Mouse (Mus musculus) forebrain, embryonic 13.5 days (tissue): ENCODE measurements at regions not wholly inside any gene's neighbourhood (a gene's known extent, or its start where the extent isn't known, plus 50 kb on each side); places are given as distances from the start of the nearest gene placed in this dataset.
"Not testable (repeated sequence)": the region's sequence is repeated elsewhere in the genome, so short reads cannot be mapped to it uniquely, and the experiment has no call there.

Experiments used
- ATAC-seq: fragments of 200-750 bp; cut with Nextera tagmentation; 2 replicates; pipeline ENCODE4 v1.8.0; 2017
- H3K27ac ChIP-seq: fragments of 300-500 bp; sonication (generic); 2 replicates; pipeline ENCODE4 v1.5.1; 2015; ENCODE audit warnings: inconsistent platforms, mild to moderate bottlenecking, moderate library complexity
- H3K27me3 ChIP-seq: fragments of 300-500 bp; sonication (generic); 2 replicates; pipeline ENCODE4 v1.6.1; 2015; ENCODE audit warnings: mild to moderate bottlenecking, inconsistent platforms
- H3K36me3 ChIP-seq: fragments of 300-500 bp; sonication (generic); 2 replicates; pipeline ENCODE4 v1.6.1; 2015; ENCODE audit warnings: mild to moderate bottlenecking, inconsistent platforms; ENCODE audit not compliant: poor library complexity, severe bottlenecking
- H3K4me1 ChIP-seq: fragments of 300-500 bp; sonication (generic); 2 replicates; pipeline ENCODE4 v1.6.1; 2015; ENCODE audit warnings: inconsistent platforms
- H3K4me2 ChIP-seq: fragments of 300-500 bp; sonication (generic); 2 replicates; pipeline ENCODE4 v1.6.1; 2015; ENCODE audit warnings: inconsistent platforms, mild to moderate bottlenecking, moderate library complexity
- H3K4me3 ChIP-seq: fragments of 300-500 bp; sonication (generic); 2 replicates; pipeline ENCODE4 v1.5.1; 2015; ENCODE audit warnings: mild to moderate bottlenecking, inconsistent platforms
- H3K9ac ChIP-seq: fragments of 300-500 bp; sonication (generic); 2 replicates; pipeline ENCODE4 v1.6.1; 2015; ENCODE audit warnings: mild to moderate bottlenecking, inconsistent platforms
- H3K9me3 ChIP-seq: fragments of 300-500 bp; sonication (generic); replicated peaks from 2 replicates; pipeline ENCODE4 v1.6.1; 2016; ENCODE audit warnings: inconsistent platforms
- WGBS: fragments of 180-500 bp; shearing (Covaris S2); methylation state at CpG from one replicate; pipeline ENCODE4 v1.1.7; 2015; 5-methylcytosine and 5-hydroxymethylcytosine counted together

- H3K4me3 ChIP-seq, H3K4me2 ChIP-seq, H3K27me3 ChIP-seq, H3K27ac ChIP-seq, H3K9ac ChIP-seq, ATAC-seq, H3K9me3 ChIP-seq, H3K36me3 ChIP-seq, H3K4me1 ChIP-seq: not testable (repeated sequence)
- WGBS: 56% methylated on average over 4 of the region's 4 CpGs
Observed at GRCm38 (mm10) chr12:54516039-54516438, 140.3 kb downstream of the Sptssa start.

- no peak overlapping the region for H3K27ac ChIP-seq
- 59% methylated on average over 6 of the region's 6 CpGs for WGBS
- H3K27me3 ChIP-seq: no peaks in the 10 kb centered on the region
- H3K36me3 ChIP-seq: no peaks in the 10 kb centered on the region
- H3K9ac ChIP-seq: no peak overlapping the region
- H3K4me2 ChIP-seq: no peak overlapping the region
- no peak for ATAC-seq
- H3K4me1 ChIP-seq: peaks cover 3% of the 10 kb centered on the region; the same call in 1 of the 2 replicates
- no peak overlapping the region for H3K4me3 ChIP-seq
- H3K9me3 ChIP-seq: no peaks in the 10 kb centered on the region
Observed at GRCm38 (mm10) chr12:54509903-54510302, 146.5 kb downstream of the Sptssa start.

- Histone ChIP-seq H3K4me3 (no peak overlapping the region), H3K9ac (no peak overlapping the region), H3K36me3 (no peaks in the 10 kb centered on the region), H3K27ac (no peak overlapping the region), H3K4me1 (peaks cover 5% of the 10 kb centered on the region; the same call in 1 of the 2 replicates), H3K27me3 (no peaks in the 10 kb centered on the region), H3K9me3 (no peaks in the 10 kb centered on the region), H3K4me2 (no peak overlapping the region)
- WGBS: 90% methylated on average over 7 of the region's 7 CpGs
- no peak for ATAC-seq
Observed at GRCm38 (mm10) chr12:54502775-54503174, 153.6 kb downstream of the Sptssa start.

GRCm38 (mm10) chr12:54499963-54500362, 156.4 kb downstream of the Sptssa start:
- Histone ChIP-seq H3K9ac (no peak overlapping the region), H3K36me3 (no peaks in the 10 kb centered on the region), H3K27me3 (no peaks in the 10 kb centered on the region), H3K9me3 (no peaks in the 10 kb centered on the region), H3K4me1 (peaks cover 5% of the 10 kb centered on the region; the same call in 1 of the 2 replicates), H3K4me2 (no peak overlapping the region), H3K4me3 (no peak overlapping the region), H3K27ac (no peak overlapping the region)
- ATAC-seq: no peak
- WGBS: 79% methylated on average over 3 of the region's 3 CpGs

- Histone ChIP-seq H3K36me3 (no peaks in the 10 kb centered on the region), H3K27ac (no peak overlapping the region), H3K9ac (no peak overlapping the region), H3K4me3 (no peak overlapping the region), H3K27me3 (no peaks in the 10 kb centered on the region), H3K4me1 (no peaks in the 10 kb centered on the region), H3K4me2 (no peak overlapping the region), H3K9me3 (no peaks in the 10 kb centered on the region)
- no peak for ATAC-seq
- 77% methylated on average over 4 of the region's 4 CpGs for WGBS
Observed at GRCm38 (mm10) chr12:54495701-54496374, 160.5 kb downstream of the Sptssa start.

GRCm38 (mm10) chr12:54494756-54495375, 161.5 kb downstream of the Sptssa start:
- Histone ChIP-seq H3K36me3 (no peaks in the 10 kb centered on the region), H3K4me3 (no peak overlapping the region), H3K27ac (no peak overlapping the region), H3K9ac (no peak overlapping the region), H3K4me1 (no peaks in the 10 kb centered on the region; the same call in 1 of the 2 replicates), H3K4me2 (no peak overlapping the region), H3K27me3 (no peaks in the 10 kb centered on the region), H3K9me3 (no peaks in the 10 kb centered on the region)
- WGBS: 88% methylated on average over 7 of the region's 7 CpGs
- ATAC-seq: no peak

GRCm38 (mm10) chr12:54492737-54493136, 163.6 kb downstream of the Sptssa start:
- Histone ChIP-seq H3K4me2 (no peak overlapping the region), H3K4me1 (no peaks in the 10 kb centered on the region; the same call in 1 of the 2 replicates), H3K36me3 (no peaks in the 10 kb centered on the region), H3K27me3 (no peaks in the 10 kb centered on the region), H3K9me3 (no peaks in the 10 kb centered on the region), H3K27ac (no peak overlapping the region), H3K9ac (no peak overlapping the region), H3K4me3 (no peak overlapping the region)
- no peak for ATAC-seq
- 44% methylated on average over 10 of the region's 10 CpGs for WGBS

GRCm38 (mm10) chr12:54490460-54490859, 165.9 kb downstream of the Sptssa start:
- no peak for ATAC-seq
- WGBS: 85% methylated on average over 2 of the region's 2 CpGs
- H3K9me3 ChIP-seq: no peaks in the 10 kb centered on the region
- no peak overlapping the region for H3K9ac ChIP-seq
- no peaks in the 10 kb centered on the region for H3K27me3 ChIP-seq
- no peaks in the 10 kb centered on the region; the same call in 1 of the 2 replicates for H3K4me1 ChIP-seq
- no peak overlapping the region for H3K27ac ChIP-seq
- no peaks in the 10 kb centered on the region for H3K36me3 ChIP-seq
- H3K4me3 ChIP-seq: no peak overlapping the region
- no peak overlapping the region for H3K4me2 ChIP-seq

- H3K27ac ChIP-seq: no peak overlapping the region
- no peaks in the 10 kb centered on the region for H3K9me3 ChIP-seq
- no peak overlapping the region for H3K9ac ChIP-seq
- H3K27me3 ChIP-seq: no peaks in the 10 kb centered on the region
- WGBS: 5% methylated on average over 8 of the region's 8 CpGs
- H3K4me3 ChIP-seq: no peak overlapping the region
- ATAC-seq: peak; percentile 81
- no peak overlapping the region for H3K4me2 ChIP-seq
- no peaks in the 10 kb centered on the region for H3K36me3 ChIP-seq
- H3K4me1 ChIP-seq: peaks cover 5% of the 10 kb centered on the region; the same call in 1 of the 2 replicates
Observed at GRCm38 (mm10) chr12:54489675-54490074, 166.7 kb downstream of the Sptssa start.

- WGBS: 91% methylated on average over 4 of the region's 4 CpGs
- ATAC-seq: no peak
- no peak overlapping the region for H3K4me2 ChIP-seq
Observed at GRCm38 (mm10) chr12:54487689-54488088, 168.7 kb downstream of the Sptssa start.

GRCm38 (mm10) chr12:54482020-54482419, 174.4 kb downstream of the Sptssa start:
- no peaks in the 10 kb centered on the region for H3K27me3 ChIP-seq
- peaks cover 7% of the 10 kb centered on the region; the same call in 1 of the 2 replicates for H3K4me1 ChIP-seq
- H3K4me3 ChIP-seq: no peak overlapping the region
- ATAC-seq: no peak
- WGBS: 77% methylated on average over 4 of the region's 4 CpGs
- H3K9me3 ChIP-seq: no peaks in the 10 kb centered on the region
- H3K36me3 ChIP-seq: no peaks in the 10 kb centered on the region
- no peak overlapping the region for H3K27ac ChIP-seq
- no peak overlapping the region for H3K4me2 ChIP-seq
- H3K9ac ChIP-seq: no peak overlapping the region

More at GRCm38 (mm10) chr12:54487689-54488088, 168.7 kb downstream of the Sptssa start:
- peaks cover 7% of the 10 kb centered on the region; the same call in 1 of the 2 replicates for H3K4me1 ChIP-seq
- no peaks in the 10 kb centered on the region for H3K36me3 ChIP-seq
- H3K9me3 ChIP-seq: no peaks in the 10 kb centered on the region
- H3K9ac ChIP-seq: no peak overlapping the region
- H3K4me3 ChIP-seq: no peak overlapping the region
- H3K27me3 ChIP-seq: no peaks in the 10 kb centered on the region
- no peak overlapping the region for H3K27ac ChIP-seq

- Histone ChIP-seq H3K27me3 (no peaks in the 10 kb centered on the region), H3K4me1 (peaks cover 4% of the 10 kb centered on the region; the same call in 1 of the 2 replicates), H3K36me3 (no peaks in the 10 kb centered on the region), H3K4me2 (no peak overlapping the region), H3K9ac (no peak overlapping the region), H3K9me3 (no peaks in the 10 kb centered on the region), H3K4me3 (no peak overlapping the region), H3K27ac (no peak overlapping the region)
- 78% methylated on average over 1 of the region's 1 CpGs for WGBS
- no peak for ATAC-seq
Observed at GRCm38 (mm10) chr12:54479841-54480240, 176.5 kb downstream of the Sptssa start.
